Mouse (Mus musculus) CH12.LX (cell line): ENCODE results near the gene Szrd1. TPM values are rescaled to one million over a fixed set of nuclear protein-coding genes. Genes with fewer than 3 reads are reported as not detected.

Experiments
- DNase-seq: peaks from one replicate; pipeline ENCODE4 v3.0.0-alpha.2; 2013; ENCODE audit errors: extremely low read depth
- H3K27ac ChIP-seq: 2 replicates; pipeline ENCODE4 v1.5.1; 2012; ENCODE audit warnings: low read depth, mild to moderate bottlenecking, control low read depth, moderate library complexity; ENCODE audit not compliant: insufficient read depth
- H3K27me3 ChIP-seq: replicated peaks from 2 replicates; pipeline ENCODE3; 2012; ENCODE audit warnings: inconsistent platforms
- H3K36me3 ChIP-seq, 2 experiments: replicated peaks in 1 of 2; 2 replicates each; pipeline versions ENCODE3 to v1.6.1; 2012; ENCODE audit warnings: inconsistent platforms in 1 of 2, low read length in 1 of 2, mild to moderate bottlenecking in 1 of 2, mixed read lengths in 1 of 2, moderate library complexity in 1 of 2; ENCODE audit not compliant: control insufficient read depth in 1 of 2, insufficient read depth in 1 of 2
- H3K4me1 ChIP-seq, 2 experiments: 2 replicates each; pipeline ENCODE4 v1.6.1; 2012; ENCODE audit warnings: inconsistent platforms in 1 of 2, moderate library complexity in 1 of 2; ENCODE audit not compliant: insufficient read depth in 2 of 2, control insufficient read depth in 1 of 2
- H3K4me2 ChIP-seq: 2 replicates; pipeline ENCODE4 v1.6.1; 2012; ENCODE audit warnings: low read depth, mild to moderate bottlenecking, control low read depth; ENCODE audit not compliant: poor library complexity, insufficient read depth, severe bottlenecking
- H3K4me3 ChIP-seq, 3 experiments: fragments of 150-350 bp in 1 of 3; sonication (generic) in 1 of 3; replicated peaks in 1 of 3; 2 replicates each; pipeline versions ENCODE3 to v1.5.1; 2011 to 2012; ENCODE audit warnings: low read depth in 2 of 3, low read length in 2 of 3, mild to moderate bottlenecking in 2 of 3, moderate library complexity in 2 of 3, control low read depth in 1 of 3, improper control_type of control experiment in 1 of 3, inconsistent platforms in 1 of 3, mixed read lengths in 1 of 3; ENCODE audit not compliant: poor library complexity in 1 of 3
- H3K79me2 ChIP-seq: replicated peaks from 2 replicates; pipeline ENCODE4 v1.6.1; 2012; ENCODE audit warnings: mild to moderate bottlenecking, moderate library complexity; ENCODE audit not compliant: control insufficient read depth, poor library complexity, insufficient read depth, severe bottlenecking; ENCODE audit errors: extremely low read depth
- H3K9ac ChIP-seq: 2 replicates; pipeline ENCODE4 v1.6.1; 2012; ENCODE audit warnings: low read depth, mild to moderate bottlenecking, control low read depth, moderate library complexity; ENCODE audit not compliant: insufficient read depth
- H3K9me3 ChIP-seq: replicated peaks from 2 replicates; pipeline ENCODE3; 2012; ENCODE audit warnings: low read length, inconsistent platforms, mixed read lengths
- BHLHE40 ChIP-seq: IDR thresholded peaks from 2 replicates; pipeline ENCODE4 v1.6.1; 2011; ENCODE audit warnings: mild to moderate bottlenecking, low read depth, low read length, improper control_type of control experiment
- CHD1 ChIP-seq: IDR thresholded peaks from 2 replicates; pipeline ENCODE4 v1.6.1; 2012; ENCODE audit warnings: low read depth, low read length, improper control_type of control experiment, inconsistent platforms
- CTCF ChIP-seq, 2 experiments: IDR thresholded peaks in 1 of 2; conservative IDR thresholded peaks in 1 of 2; 2 replicates each; pipeline ENCODE4 v1.5.1; 2011 to 2012; ENCODE audit warnings: low read depth in 2 of 2, low read length in 2 of 2, improper control_type of control experiment in 1 of 2, inconsistent platforms in 1 of 2, mild to moderate bottlenecking in 1 of 2, moderate library complexity in 1 of 2
- E2F4 ChIP-seq: IDR thresholded peaks from 2 replicates; pipeline ENCODE4 v1.6.1; 2011; ENCODE audit warnings: low read depth, low read length, improper control_type of control experiment; ENCODE audit not compliant: insufficient replicate concordance
- ELF1 ChIP-seq: IDR thresholded peaks from 2 replicates; pipeline ENCODE4 v1.6.1; 2014; ENCODE audit warnings: low read depth, mild to moderate bottlenecking, inconsistent platforms, low read length, improper control_type of control experiment
- EP300 ChIP-seq: IDR thresholded peaks from 2 replicates; pipeline ENCODE4 v1.6.1; 2011; ENCODE audit warnings: low read length, improper control_type of control experiment
- ETS1 ChIP-seq: conservative IDR thresholded peaks from 2 replicates; pipeline ENCODE4 v1.6.1; 2012; ENCODE audit warnings: low read depth, mild to moderate bottlenecking, inconsistent platforms, low read length, improper control_type of control experiment, moderate library complexity
- HCFC1 ChIP-seq: IDR thresholded peaks from 2 replicates; pipeline ENCODE4 v1.6.1; 2012; ENCODE audit warnings: low read depth, mild to moderate bottlenecking, inconsistent platforms, low read length, improper control_type of control experiment
- KAT2A ChIP-seq: IDR thresholded peaks from 2 replicates; pipeline ENCODE4 v1.6.1; 2012; ENCODE audit warnings: low read length, improper control_type of control experiment, inconsistent platforms; ENCODE audit not compliant: insufficient replicate concordance
- MAFK ChIP-seq: IDR thresholded peaks from 2 replicates; pipeline ENCODE4 v1.6.1; 2011; ENCODE audit warnings: low read length, improper control_type of control experiment; ENCODE audit not compliant: insufficient replicate concordance
- MAX ChIP-seq: IDR thresholded peaks from 2 replicates; pipeline ENCODE4 v1.6.1; 2011; ENCODE audit warnings: low read length, improper control_type of control experiment
- MAZ ChIP-seq: IDR thresholded peaks from 2 replicates; pipeline ENCODE4 v1.6.1; 2012; ENCODE audit warnings: low read depth, mild to moderate bottlenecking, inconsistent platforms, low read length, improper control_type of control experiment, moderate library complexity
- MEF2A ChIP-seq: IDR thresholded peaks from 2 replicates; pipeline ENCODE4 v1.6.1; 2014; ENCODE audit warnings: low read depth, mild to moderate bottlenecking, inconsistent platforms, low read length, improper control_type of control experiment, borderline replicate concordance
- MXI1 ChIP-seq: IDR thresholded peaks from 2 replicates; pipeline ENCODE4 v1.6.1; 2011; ENCODE audit warnings: mild to moderate bottlenecking, low read depth, low read length, improper control_type of control experiment
- MYC ChIP-seq: IDR thresholded peaks from 2 replicates; pipeline ENCODE4 v1.6.1; 2011; ENCODE audit warnings: low read depth, mild to moderate bottlenecking, improper control_type of control experiment, low read length
- NELFE ChIP-seq: IDR thresholded peaks from 2 replicates; pipeline ENCODE4 v1.6.1; 2011; ENCODE audit warnings: low read depth, low read length, improper control_type of control experiment
- NRF1 ChIP-seq: IDR thresholded peaks from 2 replicates; pipeline ENCODE4 v1.6.1; 2014; ENCODE audit warnings: low read depth, mild to moderate bottlenecking, inconsistent platforms, low read length, improper control_type of control experiment, moderate library complexity
- POLR2A ChIP-seq: IDR thresholded peaks from 2 replicates; pipeline ENCODE4 v1.6.1; 2011; ENCODE audit warnings: low read depth, mild to moderate bottlenecking, improper control_type of control experiment, low read length
- RAD21 ChIP-seq: IDR thresholded peaks from 2 replicates; pipeline ENCODE4 v1.6.1; 2011; ENCODE audit warnings: low read depth, mild to moderate bottlenecking, low read length, improper control_type of control experiment, moderate library complexity
- SIN3A ChIP-seq: IDR thresholded peaks from 2 replicates; pipeline ENCODE4 v1.6.1; 2012; ENCODE audit warnings: low read length, improper control_type of control experiment, inconsistent platforms
- SMC3 ChIP-seq: IDR thresholded peaks from 2 replicates; pipeline ENCODE4 v1.6.1; 2011; ENCODE audit warnings: low read depth, low read length, improper control_type of control experiment
- TBP ChIP-seq: conservative IDR thresholded peaks from 2 replicates; pipeline ENCODE4 v1.6.1; 2011; ENCODE audit warnings: low read depth, low read length, improper control_type of control experiment
- TCF12 ChIP-seq: IDR thresholded peaks from 2 replicates; pipeline ENCODE4 v1.6.1; 2014; ENCODE audit warnings: low read depth, mild to moderate bottlenecking, inconsistent platforms, low read length, improper control_type of control experiment
- UBTF ChIP-seq: IDR thresholded peaks from 2 replicates; pipeline ENCODE4 v1.6.1; 2012; ENCODE audit warnings: low read depth, mild to moderate bottlenecking, inconsistent platforms, low read length, improper control_type of control experiment, moderate library complexity
- ZKSCAN1 ChIP-seq: IDR thresholded peaks from 2 replicates; pipeline ENCODE4 v1.6.1; 2012; ENCODE audit warnings: low read depth, inconsistent platforms, low read length, improper control_type of control experiment, borderline replicate concordance
- ZNF384 ChIP-seq: IDR thresholded peaks from 2 replicates; pipeline ENCODE4 v1.6.1; 2012; ENCODE audit warnings: low read depth, low read length, improper control_type of control experiment, inconsistent platforms
- dilution Hi-C: fragments of 300-500 bp; cut with MboI; formaldehyde crosslinking; loops from 2 replicates; pipeline ENCODE4 v1.14.3; 2020; ENCODE audit warnings: low sequenced_read_pairs; ENCODE audit not compliant: extremely low pct_unique_long_range_greater_than_20kb, extremely low pct_ligation_motif_present
- in situ Hi-C: fragments of 300-500 bp; cut with MboI; formaldehyde crosslinking; loops from 3 replicates; pipeline ENCODE4 v1.14.3; 2019; ENCODE audit warnings: low sequenced_read_pairs, low pct_ligation_motif_present, low pct_unique_long_range_greater_than_20kb, mixed read lengths
- polyA plus RNA-seq: library from polyadenylated mRNA; unstranded; fragments of >175 nt; gene quantifications from 2 replicates; pipeline ENCODE4 v1.2.1, GENCODE M21; 2012; ENCODE audit warnings: low read depth; ENCODE audit not compliant: insufficient read length
- total RNA-seq, 2 experiments: library from RNA; depleted of rRNA; stranded (reverse); fragments of 300-350 nt in 1 of 2; fragments of >200 nt in 1 of 2; gene quantifications; 2 replicates each; pipeline ENCODE4 v1.2.3; 2012 to 2014

Szrd1 gene
- total and polyA plus RNA-seq, 3 experiments = 80.9 to 143 (median 82.5) TPM

- dilution Hi-C loops = no loop called here
- TF ChIP-seq CHD1 (no peak; the same call in 1 of the 2 replicates), UBTF (peak; percentile 29; the same call in 1 of the 2 replicates), MXI1 (peak; percentile 66)
- Histone ChIP-seq H3K27me3 (no peaks in the 10 kb centered on the region), H3K36me3 (peaks cover 0 to 16% of the 10 kb centered on the region in 2 experiments), H3K9me3 (no peaks in the 10 kb centered on the region), H3K4me2 (peak overlapping the region; percentile 97), H3K4me3 (peak overlapping the region; percentile 82 to 93 (median 91)), H3K27ac (peak overlapping the region; percentile 15; the same call in 1 of the 2 replicates), H3K79me2 (peaks cover 44% of the 10 kb centered on the region), H3K9ac (peak overlapping the region; percentile 91), H3K4me1 (peaks cover 14 to 53% of the 10 kb centered on the region in 2 experiments)
- in situ Hi-C loops = loop anchor here (10.0 kb wide), 2 partner anchors 67 to 217 kb away; partner anchors contain the start of genes Fam131c and Rsg1
- DNase-seq = no peak
These were observed 8.6 kb upstream of the Szrd1 start for GRCm38 (mm10) chr4:141148009-141148801.

GRCm38 (mm10) chr4:141147112-141148008 is 7.8 kb upstream of the Szrd1 start, which contains the start of gene Fbxo42:
Gene Fbxo42 (plus strand): TSS chr4:141147913.
- TF ChIP-seq POLR2A (peak; percentile 91), SMC3 (peak; percentile 47), EP300 (no peak), MEF2A (peak; percentile 57; the same call in 1 of the 2 replicates), BHLHE40 (no peak), E2F4 (peak; percentile 32; the same call in 1 of the 2 replicates), NELFE (peak; percentile 78), SIN3A (peak; percentile 50; the same call in 1 of the 2 replicates), NRF1 (peak; percentile 99), TBP (peak; percentile 49; the same call in 1 of the 2 replicates), MAX (peak; percentile 44; the same call in 1 of the 2 replicates), ZKSCAN1 (no peak), KAT2A (0 out of 2 replicates have a peak, but pooled peaks have one; percentile 39), ETS1 (no peak), ELF1 (peak; percentile 75), CTCF (conservative IDR thresholded peaks at IDR 0.05 in 1 of 2, IDR thresholded peaks at IDR 0.05 in 1 of 2; ENCODE audit: low read depth in 2 of 2, low read length in 2 of 2) (peak; percentile 11 to 78; a peak in 2 of 4 replicates), UBTF (no peak), MXI1 (no peak), ZNF384 (peak; percentile 76), TCF12 (peak; percentile 82), HCFC1 (peak; percentile 73), RAD21 (peak; percentile 28), MAFK (no peak), MAZ (no peak), MYC (peak; percentile 53; the same call in 1 of the 2 replicates)
- Histone ChIP-seq H3K9me3 (no peaks in the 10 kb centered on the region), H3K4me2 (peak within 1 kb of the TSS; percentile 97), H3K79me2 (peaks cover 39% of the 10 kb centered on the region), H3K4me1 (peaks cover 14 to 55% of the 10 kb centered on the region in 2 experiments), H3K36me3 (peaks cover 0 to 11% of the 10 kb centered on the region in 2 experiments), H3K27me3 (no peaks in the 10 kb centered on the region), H3K9ac (peak within 1 kb of the TSS; percentile 91), H3K4me3 (peak within 1 kb of the TSS; percentile 86 to 93 (median 91)), H3K27ac (peak within 1 kb of the TSS; percentile 25; the same call in 1 of the 2 replicates)
- dilution Hi-C loops = no loop called here
- in situ Hi-C loops = loop anchor here (10.0 kb wide), 2 partner anchors 67 to 217 kb away; partner anchors contain the start of genes Fam131c and Rsg1
- peak; percentile 88 for DNase-seq
